Mouse (Mus musculus): ENCODE results near the gene Gm43518.

- TF ChIP-seq CTCF (IDR thresholded peaks at IDR 0.05; ENCODE audit: insufficient read depth, low read length) = no peak
- no peak for TF ChIP-seq POLR2A (IDR thresholded peaks at IDR 0.05; ENCODE audit: borderline replicate concordance, extremely low read depth, low read depth, low read length)
Observed at GRCm38 (mm10) chr5:123897352-123897751, 29.9 kb upstream of the Gm43518 start.

Measured in lung, adult 2 months (tissue).